Mouse (Mus musculus) C2C12 (cell line): ENCODE results near the gene Fastkd2.
A peak's percentile ranks its signal among the peaks of the same experiment; 100 is the strongest.

Experiments used
- CEBPB ChIP-seq: IDR thresholded peaks from one replicate; pipeline ENCODE4 v1.6.1; 2011; ENCODE audit warnings: low read depth, mild to moderate bottlenecking, control low read depth, moderate library complexity
- CTCF ChIP-seq: IDR thresholded peaks from one replicate; pipeline ENCODE4 v1.5.1; 2011; ENCODE audit not compliant: control insufficient read depth, insufficient read depth, insufficient read length
- FOSL1 ChIP-seq: IDR thresholded peaks from one replicate; pipeline ENCODE4 v1.8.0; 2011; ENCODE audit warnings: mild to moderate bottlenecking, low read length; ENCODE audit not compliant: poor library complexity, insufficient read depth, severe bottlenecking
- MAX ChIP-seq: IDR thresholded peaks from one replicate; pipeline ENCODE4 v1.6.1; 2011; ENCODE audit warnings: mild to moderate bottlenecking, control low read depth
- MYOD1 ChIP-seq: IDR thresholded peaks from one replicate; pipeline ENCODE4 v1.6.1; 2011; ENCODE audit warnings: low read depth; ENCODE audit not compliant: control insufficient read depth, insufficient read length
- MYOG ChIP-seq: IDR thresholded peaks from one replicate; pipeline ENCODE4 v1.6.1; 2011; ENCODE audit not compliant: control insufficient read depth, insufficient read length; ENCODE audit errors: extremely low read depth
- USF1 ChIP-seq: IDR thresholded peaks from one replicate; pipeline ENCODE4 v1.6.1; 2011; ENCODE audit warnings: low read depth, mild to moderate bottlenecking, control low read depth, moderate library complexity

DNA sequence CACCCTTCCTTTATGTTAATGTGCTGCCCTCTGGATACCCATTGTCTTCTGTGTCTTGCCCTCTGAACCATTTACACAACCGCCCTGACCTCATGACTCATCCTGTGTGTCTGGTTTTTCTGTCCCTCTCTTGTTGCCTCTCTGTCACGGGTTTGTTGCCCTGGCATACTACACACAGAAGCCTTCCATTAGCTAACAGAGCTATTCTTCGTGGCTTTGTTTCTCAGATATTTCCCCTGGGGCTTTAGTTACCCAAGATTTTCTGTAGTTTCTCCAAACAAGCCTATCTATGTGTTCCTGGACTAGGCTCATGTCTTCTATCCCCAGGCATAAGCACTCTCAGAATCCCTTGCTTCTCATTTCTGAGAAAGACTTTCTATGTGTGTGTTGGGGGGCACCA lies 21.5 kb upstream of the Fastkd2 start:
- TF ChIP-seq CEBPB (peak; percentile 64), CTCF (no peak), MAX (no peak), MYOG (no peak), MYOD1 (no peak), USF1 (no peak), FOSL1 (no peak)
